Mouse (Mus musculus) lung, adult 18-20 months (tissue): Measurements from ENCODE around the gene Tmem178b.

Experiments
- DNase-seq, 2 experiments: peaks; one replicate each; pipeline ENCODE4 v3.0.0; 2022; ENCODE audit warnings: mixed read lengths in 2 of 2

Gene Tmem178b

GRCm38 (mm10) chr6:40200661-40201060 is 327.6 kb downstream of the Tmem178b start:
- DNase-seq = no peak

- no peak for DNase-seq
Measured at GRCm38 (mm10) chr6:40202602-40203001, 329.5 kb downstream of the Tmem178b start.

GRCm38 (mm10) chr6:40205380-40205779 is 332.3 kb downstream of the Tmem178b start:
- DNase-seq = no peak

GRCm38 (mm10) chr6:40208014-40208413 is 334.9 kb downstream of the Tmem178b start:
- no peak for DNase-seq

- peak in 1 of 2 experiments; percentile 5 for DNase-seq
Measured at GRCm38 (mm10) chr6:40209172-40209571, 336.1 kb downstream of the Tmem178b start.

GRCm38 (mm10) chr6:40217154-40217553 is 344.1 kb downstream of the Tmem178b start:
- no peak for DNase-seq

- DNase-seq = no peak
Measured at GRCm38 (mm10) chr6:40217651-40218050, 344.6 kb downstream of the Tmem178b start.

GRCm38 (mm10) chr6:40220634-40221120 is 347.6 kb downstream of the Tmem178b start:
- no peak for DNase-seq

- peak; percentile 41 to 58 for DNase-seq
Measured at GRCm38 (mm10) chr6:40225585-40226280, 352.7 kb downstream of the Tmem178b start.

GRCm38 (mm10) chr6:40228981-40229380 is 355.9 kb downstream of the Tmem178b start:
- no peak for DNase-seq

GRCm38 (mm10) chr6:40229985-40230384 is 356.9 kb downstream of the Tmem178b start:
- DNase-seq = no peak

- no peak for DNase-seq
Measured at GRCm38 (mm10) chr6:40234066-40234465, 361.0 kb downstream of the Tmem178b start.

GRCm38 (mm10) chr6:40235793-40236470 is 362.9 kb downstream of the Tmem178b start:
- peak; percentile 58 to 62 for DNase-seq

- DNase-seq = peak; percentile 23 to 29
Measured at GRCm38 (mm10) chr6:40236841-40237765, 364.0 kb downstream of the Tmem178b start.

- no peak for DNase-seq
Measured at GRCm38 (mm10) chr6:40238857-40239256, 365.8 kb downstream of the Tmem178b start.

GRCm38 (mm10) chr6:40240671-40241070 is 367.6 kb downstream of the Tmem178b start:
- DNase-seq = no peak

- DNase-seq = no peak
Measured at GRCm38 (mm10) chr6:40247398-40247946, 374.4 kb downstream of the Tmem178b start.

- no peak for DNase-seq
Measured at GRCm38 (mm10) chr6:40249939-40250338, 376.9 kb downstream of the Tmem178b start.

GRCm38 (mm10) chr6:40263687-40264086 is 390.6 kb downstream of the Tmem178b start:
- no peak for DNase-seq

- no peak for DNase-seq
Measured at GRCm38 (mm10) chr6:40300707-40301106, 427.6 kb downstream of the Tmem178b start.

- DNase-seq = peak in 1 of 2 experiments; percentile 33
Measured at GRCm38 (mm10) chr6:40303379-40303778, 430.3 kb downstream of the Tmem178b start.
